Mouse (Mus musculus): ENCODE measurements around the gene LTO1.

Gene LTO1

DNA sequence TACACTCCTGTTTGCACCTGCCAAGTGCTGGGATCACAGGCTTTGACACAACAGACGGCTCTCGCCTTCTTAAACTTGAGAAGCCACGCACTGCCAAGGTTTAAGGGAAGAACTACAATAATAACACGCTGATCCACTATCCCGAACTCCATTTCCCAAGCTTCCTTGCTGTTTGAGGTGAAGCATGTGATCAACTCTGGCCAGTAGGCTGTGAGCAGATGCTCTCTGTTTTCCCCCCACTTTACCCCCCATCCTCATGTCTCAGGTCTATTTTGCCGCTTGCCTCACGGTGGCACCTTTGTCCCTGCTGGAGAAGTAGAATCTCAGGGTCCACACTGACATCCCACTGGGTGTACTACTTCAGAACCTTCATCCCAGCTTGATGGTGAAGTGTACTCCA, 6.2 kb upstream of the LTO1 start:
- DNase-seq: no peak

DNA sequence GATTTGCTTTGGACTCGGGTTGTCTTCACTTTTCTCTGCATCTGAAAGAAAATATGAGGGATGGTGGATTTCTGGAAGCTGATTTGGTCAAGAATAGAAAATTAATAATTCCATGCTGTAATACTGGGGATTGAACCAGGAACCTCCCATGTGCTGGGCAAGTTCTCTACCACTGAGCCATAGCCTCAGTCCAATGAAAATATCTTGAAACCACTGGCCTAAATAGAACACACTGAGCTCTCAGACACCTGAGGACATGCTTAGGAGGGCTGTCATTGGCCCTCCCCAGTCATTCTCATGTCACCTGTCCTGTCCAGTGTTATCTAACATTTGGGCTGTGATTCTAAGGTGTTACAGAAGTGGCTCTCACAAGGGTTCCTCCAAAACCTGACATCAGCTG, 3.8 kb upstream of the LTO1 start:
- DNase-seq: no peak

DNA sequence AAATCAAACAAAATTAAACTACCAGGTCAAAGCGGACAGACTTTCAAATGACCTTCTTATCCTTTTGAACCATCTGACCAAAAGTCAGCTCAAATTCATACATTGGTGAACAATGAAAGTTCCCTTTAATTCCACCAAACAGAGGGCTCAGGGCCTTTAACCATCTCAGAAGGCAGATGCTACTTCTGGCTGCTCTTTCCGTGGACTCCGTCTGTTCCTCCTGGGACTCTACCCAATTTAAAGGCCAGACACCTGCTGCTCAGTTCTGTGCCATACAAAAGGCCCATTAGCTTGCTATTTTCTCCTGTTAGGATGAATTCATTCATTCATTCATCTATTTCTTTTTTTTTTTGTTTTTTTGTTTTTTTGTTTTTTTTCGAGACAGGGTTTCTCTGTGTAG, 2.0 kb upstream of the LTO1 start:
- DNase-seq: no peak

DNA sequence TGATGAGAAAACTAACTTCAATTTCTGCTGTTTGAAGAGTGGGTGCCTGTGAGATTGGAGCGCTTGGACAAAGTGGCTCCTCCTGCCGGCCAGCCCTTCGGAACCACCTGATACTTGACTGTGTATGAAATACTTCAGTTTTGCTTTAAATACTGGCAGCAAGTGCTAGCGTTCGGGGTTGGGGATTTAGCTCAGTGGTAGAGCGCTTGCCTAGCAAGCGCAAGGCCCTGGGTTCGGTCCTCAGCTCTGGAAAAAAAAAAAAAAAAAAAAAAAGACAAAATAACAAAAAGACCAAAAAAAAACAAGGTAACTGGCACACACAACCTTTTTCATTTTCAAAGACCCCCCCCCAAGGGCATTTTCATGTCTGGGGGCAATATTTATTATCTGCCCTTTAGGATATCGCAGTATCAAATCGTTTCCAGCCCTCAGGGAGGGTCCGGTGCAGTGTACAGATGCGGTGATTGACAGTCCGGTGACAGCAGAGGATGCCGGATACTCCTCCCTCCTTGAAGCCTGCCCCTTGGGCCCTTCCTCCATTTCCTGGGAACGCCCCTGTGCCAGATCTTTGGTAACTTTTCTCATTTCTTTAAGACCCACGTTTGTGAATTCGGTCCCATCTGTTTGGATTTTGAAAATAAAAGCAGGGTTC, 478 bp upstream of the LTO1 start:
- no peak for DNase-seq

DNA sequence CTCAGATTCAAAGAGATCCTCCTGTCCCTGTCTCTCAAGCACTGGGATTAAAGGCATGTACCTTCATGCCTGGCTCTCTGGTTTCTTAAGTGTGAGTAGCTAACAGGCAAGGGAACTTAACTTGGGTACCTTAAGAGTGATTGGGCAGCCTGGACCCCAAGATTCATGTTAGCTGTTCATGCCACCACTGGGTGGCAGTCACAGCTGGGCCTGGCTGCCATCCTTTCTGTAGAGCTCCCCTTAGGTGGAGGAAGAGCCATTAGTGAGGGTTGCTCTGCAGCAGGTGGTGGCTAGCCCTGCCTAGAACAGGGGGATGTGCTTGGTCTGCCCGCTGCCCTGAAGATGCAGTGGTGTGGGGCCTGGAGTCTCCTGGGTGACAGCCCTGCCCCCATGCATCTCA, 3.9 kb downstream of the LTO1 start:
- DNase-seq: no peak

DNA sequence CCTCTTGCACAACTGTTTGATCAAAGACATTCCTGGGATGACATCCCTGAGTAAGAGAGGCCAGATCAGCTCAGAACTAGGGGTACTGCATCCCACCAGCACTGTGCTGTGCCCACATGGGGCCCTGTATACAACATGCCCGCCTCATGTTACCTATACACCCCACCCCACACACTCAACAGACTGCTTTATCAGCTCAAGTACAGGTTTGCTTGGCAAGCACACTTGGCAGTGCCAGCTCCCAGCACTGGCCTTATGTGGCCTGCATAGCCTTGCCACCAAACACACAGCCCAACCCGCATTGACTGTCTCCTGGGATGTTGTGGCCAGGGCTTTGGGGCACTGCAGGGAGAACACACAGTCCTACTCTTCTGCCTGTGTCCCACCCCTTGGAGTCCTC, 12.7 kb downstream of the LTO1 start:
- no peak for DNase-seq

DNA sequence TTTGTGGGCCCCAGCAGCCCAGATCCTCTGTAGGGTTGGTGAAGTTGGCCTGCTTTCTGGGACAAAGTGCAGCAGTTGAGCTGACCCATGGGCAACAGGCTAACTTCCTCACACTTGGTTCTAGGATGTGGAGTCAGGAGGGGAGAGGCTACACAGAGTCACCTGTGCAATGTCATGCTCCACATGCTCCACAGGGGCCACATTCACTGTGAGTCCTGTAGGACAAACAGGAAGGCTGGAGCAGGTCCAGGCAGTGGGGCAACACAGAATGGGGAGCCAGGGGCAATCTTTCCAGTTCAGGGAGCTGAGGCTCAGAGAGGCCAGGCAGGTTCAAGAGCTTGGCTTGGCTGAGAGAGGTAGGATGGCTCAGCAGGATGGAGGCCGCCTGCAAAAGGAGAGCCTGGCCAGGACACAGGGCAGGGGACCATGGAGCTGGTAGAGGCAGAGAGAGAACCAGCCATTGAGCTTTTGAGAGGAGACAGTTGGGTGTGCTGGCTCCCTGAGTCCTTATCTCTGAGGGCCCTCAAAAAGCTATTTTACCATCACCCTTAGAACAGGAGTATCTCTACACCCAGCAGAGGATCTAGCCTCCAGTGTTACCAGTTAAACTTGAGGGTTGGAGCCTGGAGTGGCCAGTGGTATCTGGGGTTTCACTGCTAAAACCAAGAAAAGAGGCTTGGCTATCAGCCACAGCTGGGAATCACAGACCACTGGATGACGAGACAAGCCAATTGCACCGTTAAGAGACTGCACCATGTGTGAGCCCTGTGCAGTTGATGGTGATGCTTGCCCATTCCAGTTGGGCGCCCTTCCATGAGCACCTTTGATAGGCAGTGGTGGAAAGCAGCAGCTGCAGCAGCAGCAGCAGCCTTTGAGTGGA, 13.3 kb downstream of the LTO1 start:
- no peak for DNase-seq

DNA sequence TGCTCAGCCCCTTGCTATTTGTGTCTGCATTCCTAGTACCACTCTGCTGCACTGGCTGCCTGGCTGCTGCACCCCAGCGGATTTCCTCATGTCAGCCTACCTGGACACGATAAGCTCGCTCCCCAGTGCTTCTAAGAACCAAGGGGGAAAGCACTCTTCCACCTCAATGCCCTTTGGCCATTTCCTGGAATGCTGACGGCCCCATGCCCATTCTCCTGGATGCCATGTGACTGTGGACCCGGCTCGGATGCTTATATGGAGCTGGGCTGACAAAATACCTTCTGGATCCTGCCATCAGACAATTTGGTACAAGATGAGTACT, 13.9 kb downstream of the LTO1 start:
- peak; percentile 48 for DNase-seq

DNA sequence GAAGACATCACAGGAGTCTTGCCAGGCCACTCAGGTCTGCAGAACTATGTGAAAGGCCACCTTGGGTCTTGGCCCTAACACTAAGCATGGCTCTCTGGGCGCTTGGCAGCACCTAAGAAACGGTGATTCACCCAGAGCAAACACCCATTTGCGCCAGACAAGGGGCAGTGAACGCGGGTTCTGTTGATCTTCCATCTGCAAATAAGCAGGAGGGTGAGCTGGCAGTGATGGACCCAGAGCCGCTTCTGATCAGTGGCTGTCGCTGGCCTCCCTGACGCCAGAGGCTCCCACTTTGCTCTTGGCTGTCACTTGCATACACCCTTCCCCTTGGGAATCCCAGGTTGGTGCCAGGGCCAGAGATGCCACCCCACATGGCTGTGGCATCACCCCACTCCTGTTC, 14.6 kb downstream of the LTO1 start:
- no peak for DNase-seq

DNA sequence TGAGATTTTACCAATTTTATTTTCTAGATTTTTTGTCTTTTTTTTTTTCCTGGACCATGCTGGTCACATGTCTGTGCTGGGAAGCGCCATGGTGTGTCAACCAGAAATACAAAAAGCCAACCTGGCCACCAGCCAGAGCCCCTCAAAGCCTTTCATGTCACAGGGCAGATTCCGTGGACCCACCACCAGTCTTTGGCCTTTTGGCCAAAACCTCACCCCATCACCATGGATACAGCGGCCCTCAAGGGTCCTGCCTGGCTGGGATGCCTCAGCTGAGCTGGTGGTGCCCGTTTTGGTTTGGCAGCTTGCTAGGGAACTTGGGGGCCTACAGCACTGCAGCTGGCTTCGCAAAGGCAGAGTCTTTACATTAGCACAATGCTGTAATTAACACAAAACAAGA, 15.0 kb downstream of the LTO1 start:
- DNase-seq: no peak

DNA sequence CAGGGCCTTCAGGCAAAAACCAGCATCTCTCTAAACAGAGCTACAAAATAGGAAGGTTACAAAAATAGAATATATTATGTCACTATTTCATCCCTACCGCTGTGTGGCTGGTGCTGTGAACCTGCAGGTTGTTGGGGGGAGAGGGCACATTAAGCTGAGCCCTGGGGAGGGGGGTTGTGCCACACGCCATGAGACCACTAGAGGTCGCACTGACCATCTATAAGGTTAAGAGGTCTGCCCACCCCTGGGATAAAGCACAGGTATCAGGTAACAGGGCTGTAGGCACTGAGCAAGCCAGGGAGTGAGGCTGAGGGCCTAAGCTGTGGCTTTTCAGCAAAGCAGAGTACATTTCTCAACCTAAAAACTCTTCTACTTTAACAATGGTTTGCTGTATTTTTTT, 16.9 kb downstream of the LTO1 start:
- DNase-seq: peak; percentile 35

DNA sequence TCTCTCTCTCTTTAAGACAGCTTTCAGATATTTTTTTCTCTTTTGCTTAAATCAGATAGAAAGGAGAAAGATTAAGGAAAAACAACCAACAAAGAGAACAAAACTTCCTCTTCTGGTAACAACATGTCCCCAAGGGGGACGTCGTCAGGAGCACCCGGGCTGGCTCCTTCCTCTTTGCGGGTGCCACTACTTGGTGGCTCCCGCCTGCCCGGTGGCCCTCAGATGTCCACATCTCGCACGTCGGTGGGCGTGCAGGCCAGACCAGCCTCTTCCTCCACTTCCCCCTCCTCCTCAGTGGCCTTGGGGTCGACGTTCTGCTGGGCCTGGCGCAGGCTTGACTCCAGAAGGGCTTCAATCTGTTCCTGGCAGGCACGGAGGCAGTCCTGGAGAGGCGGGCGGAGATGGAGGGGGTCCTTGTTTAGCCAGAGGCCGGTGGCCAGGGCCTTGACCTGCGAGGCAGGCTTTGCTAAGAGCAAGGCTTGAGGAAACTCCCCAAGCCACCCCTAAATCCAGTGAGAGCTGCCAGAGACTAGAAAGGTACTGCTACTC, 17.6 kb downstream of the LTO1 start:
- DNase-seq: no peak

DNA sequence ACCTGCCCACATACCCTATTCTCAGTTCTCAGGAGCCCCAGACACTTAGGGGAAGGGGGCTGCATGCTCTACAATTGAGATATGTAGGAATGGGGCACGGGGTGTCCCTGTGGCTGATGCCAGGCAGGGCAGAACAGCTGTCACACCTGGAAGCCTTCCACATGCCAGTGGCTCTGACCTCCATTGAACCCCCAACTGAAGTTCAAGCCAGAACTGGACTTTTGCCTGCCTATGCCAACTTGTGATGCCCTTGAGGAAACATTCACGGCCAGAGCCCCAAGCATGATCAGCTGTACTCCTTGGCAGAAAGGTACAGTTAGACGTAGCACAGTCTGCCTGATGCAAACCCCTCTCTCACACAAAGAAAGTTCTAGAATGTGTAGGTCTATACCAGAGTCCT, 18.4 kb downstream of the LTO1 start:
- peak; percentile 84 for DNase-seq

DNA sequence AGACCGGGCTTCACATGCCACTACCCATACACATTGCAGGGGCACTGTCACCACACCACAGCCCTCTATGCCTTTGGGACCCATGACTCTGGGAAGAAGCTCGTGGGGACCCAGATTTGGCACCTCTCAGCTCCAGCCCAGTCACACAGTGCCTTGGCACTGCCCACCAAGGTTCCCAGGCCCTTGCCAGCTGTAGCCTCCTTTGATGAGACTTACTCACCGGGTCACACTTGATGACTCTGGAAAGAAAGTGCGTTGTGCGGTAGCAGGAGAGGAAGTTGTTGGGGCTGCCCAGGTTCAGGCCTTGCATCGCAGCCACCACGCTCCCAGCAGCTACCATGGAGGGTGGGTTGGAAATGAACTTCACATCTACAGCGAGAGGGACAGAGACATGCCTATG, 18.9 kb downstream of the LTO1 start:
- no peak for DNase-seq

DNA sequence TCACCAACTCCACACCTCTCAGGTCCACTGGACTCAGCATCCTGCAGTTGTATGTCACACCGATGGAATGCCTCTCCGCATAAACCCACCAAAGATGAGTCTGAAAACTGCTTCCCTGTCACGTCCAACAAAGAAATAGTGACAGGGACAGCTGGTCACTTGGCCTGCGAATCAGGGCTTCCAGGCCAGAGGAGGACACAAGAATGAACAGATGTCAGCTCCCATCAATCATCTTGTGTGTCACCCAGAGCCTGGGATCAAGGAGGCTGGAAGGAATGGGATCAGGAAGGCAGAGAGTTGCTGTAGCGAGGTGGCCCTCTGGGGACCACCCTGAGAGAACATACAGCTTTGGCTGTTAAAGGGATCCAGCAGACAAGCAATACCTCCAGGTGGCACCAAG, 20.0 kb downstream of the LTO1 start:
- DNase-seq: no peak

DNA sequence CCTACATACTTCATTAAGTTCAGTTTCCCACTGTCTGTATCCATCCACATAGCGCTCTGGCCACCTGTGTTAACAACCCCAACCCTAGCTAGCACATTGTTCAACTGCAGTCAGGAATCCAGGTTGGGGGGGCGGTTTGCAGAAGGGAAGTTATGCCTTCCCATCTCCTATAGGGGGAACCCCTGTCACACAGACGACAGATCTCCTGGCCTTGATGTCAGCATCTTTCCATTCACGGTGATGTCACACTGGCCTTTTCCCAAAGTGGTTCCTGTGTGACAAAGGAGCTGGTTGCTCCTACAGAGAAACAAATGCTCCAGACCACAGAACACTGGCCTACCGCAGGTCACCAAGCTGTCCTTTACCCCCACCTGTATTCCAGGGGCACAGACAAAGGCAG, 20.7 kb downstream of the LTO1 start:
- peak; percentile 46 for DNase-seq

DNA sequence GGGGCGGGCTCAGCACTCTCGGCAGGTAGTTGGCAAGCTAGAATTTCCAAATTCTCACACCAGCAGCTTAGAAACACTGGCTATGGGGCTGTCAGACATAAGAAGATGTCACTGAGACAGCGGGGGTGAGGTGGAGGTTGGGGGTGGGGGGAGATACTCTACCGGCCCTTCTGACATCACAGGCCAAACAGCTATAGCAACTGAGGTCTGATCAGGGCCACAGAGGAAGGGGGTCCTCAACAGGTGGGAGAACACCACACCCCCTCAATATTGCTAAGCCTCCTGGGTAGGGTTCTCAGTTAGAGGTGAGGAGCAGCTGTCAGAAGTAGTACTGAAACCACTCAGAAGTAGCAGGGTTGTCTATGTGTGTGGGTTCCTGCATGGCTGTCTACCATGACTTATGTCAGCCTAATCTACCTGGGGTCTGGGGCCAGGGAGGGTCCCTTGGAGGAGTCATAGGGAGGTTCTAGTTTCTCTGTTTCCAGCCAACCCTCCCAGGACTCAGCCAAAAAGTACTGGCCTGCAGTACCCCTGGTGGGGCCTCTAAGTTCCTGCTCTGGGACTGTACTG, 21.5 kb downstream of the LTO1 start:
- no peak for DNase-seq

DNA sequence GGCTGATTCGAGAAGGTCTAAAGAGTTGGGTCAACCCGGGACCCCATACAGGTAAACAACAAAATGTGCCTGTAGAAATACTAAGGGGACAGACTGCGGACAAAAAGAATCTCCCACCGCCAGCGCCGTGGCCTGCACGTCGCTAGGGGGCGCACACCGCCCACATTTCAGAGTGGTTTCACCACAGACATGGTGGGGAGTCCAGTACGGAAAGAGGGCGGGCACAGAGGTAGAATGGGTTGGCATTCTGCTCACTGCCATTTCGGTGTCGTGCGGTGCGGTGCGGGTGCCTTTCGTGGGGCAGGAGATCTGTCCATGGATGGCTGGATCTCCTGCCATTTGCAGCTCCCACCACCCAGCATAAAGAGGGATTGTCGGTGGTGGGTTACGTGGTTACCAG, 22.6 kb downstream of the LTO1 start:
- DNase-seq: peak; percentile 91

DNA sequence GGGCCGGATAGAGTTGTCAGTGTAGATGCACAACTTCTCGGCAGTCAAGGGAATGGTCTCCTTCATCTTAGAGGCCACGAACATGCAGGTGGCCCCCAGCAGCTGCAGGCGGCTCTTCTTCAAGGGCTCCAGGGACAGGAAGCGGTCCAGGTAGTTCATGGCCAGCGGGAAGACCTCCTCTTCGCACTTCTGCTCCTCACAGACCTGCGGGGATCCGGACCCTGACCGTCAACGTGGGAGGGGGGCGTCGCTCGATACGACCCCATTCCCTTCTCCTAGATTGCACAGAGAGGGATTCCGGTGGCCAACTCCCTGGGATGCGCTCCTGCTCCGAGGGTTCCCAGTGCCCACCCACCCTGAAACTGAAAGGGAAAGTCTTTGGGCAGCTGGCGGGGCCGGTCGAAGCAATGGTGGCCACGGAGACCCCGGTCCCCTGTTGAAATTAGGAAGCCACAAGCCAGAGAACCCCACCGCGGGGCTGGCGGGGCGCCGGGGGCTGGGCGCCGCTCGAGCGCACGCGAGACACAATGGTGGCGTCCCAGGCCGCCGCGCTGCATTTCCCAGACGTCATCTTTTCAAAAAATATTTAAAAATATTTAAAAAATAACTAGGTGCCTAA, 23.1 kb downstream of the LTO1 start:
- DNase-seq: no peak

DNA sequence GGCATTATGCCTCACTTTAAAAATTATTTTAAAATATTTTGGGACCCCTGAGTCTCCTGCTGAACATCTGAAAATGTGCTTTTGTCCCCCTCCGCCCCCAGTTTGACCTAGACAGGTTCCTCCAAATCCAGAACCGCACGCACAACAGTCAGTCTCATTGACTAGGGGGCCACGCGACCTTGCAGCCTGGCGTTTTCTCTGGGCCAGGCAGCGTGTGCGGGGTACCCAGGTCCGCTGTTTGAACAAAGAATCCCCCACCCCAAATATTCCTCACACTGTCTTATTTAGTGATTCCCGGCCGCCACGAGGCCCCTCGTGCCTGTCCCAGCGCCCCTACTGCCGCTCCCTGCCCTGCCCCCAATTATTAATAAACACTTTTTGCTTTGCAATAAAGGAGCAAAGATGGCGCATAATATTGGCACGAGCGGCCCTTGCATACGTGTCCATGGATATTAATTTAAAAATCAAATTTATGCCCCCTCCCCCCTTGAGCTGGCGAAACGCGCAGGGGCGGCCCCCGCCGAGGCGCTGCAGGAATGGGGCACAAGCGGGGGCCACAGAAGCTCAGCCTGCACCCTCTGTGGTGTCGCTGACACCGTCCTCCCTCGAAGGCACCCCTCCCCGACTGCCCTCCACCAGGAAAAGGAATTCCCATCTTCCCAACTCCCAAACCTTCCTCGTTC, 23.9 kb downstream of the LTO1 start:
- peak; percentile 26 for DNase-seq

DNA sequence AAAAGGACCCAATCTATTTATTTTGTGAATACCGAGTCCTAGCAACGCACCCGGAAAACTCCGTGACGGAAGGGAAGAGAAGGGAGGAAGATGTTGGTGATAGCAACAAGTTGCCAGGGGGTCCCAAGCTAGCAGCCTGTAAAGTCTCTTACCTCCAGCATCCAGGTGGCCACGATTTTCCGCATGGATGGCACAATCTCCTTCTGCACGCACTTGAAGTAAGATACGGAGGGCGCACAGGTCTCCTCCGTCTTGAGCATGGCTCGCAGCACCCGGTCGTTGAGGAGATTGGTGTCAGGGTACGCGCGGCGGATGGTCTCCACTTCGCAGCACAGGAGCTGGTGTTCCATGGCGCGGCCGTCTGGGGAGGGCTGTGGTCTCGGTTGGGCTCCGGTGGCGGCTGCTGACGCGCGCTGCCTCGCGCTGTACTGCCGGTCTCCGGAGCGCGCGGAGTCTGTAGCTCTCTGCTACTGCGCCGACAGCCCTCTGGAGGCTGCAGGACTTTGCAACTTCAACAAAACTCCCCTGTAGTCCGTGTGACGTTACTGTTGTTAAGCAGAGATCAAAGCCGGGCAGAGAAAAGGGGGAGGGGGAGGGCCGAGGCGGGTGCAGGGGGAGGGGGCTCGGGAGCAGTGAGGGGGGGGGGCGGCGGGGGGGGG, 24.6 kb downstream of the LTO1 start, which contains the start of gene Ccnd1:
Gene Ccnd1 (minus strand): TSS at position 582 of the 659 bp plus-strand sequence.
- peak; percentile 83 for DNase-seq

DNA sequence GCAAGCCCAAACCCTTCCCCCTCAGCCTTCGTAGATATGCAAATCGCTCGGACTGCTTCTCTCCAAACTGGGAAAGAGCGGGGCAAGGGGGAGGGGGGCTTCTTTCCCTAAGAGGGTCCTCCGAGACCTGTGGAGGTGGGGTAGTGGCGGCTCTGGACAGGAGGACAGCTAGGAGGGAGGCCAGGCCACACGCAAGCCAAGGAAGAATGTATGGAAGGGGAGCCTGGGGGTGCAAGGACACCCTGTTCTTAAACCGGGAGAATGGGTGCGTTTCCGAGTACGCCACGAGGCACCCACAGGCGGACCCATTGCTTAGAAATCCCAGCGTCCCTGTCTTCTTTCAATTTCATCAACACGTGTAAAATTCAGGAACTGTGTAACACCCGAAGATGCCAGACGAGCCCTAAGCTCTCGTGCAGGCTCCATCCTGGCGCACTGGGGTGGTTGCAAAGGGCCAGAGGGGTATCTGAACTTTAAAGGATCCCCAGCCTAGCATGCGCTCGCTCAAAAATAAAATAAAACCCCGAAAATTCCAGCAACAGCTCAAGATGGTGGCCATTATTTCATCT, 25.2 kb downstream of the LTO1 start:
- peak; percentile 64 for DNase-seq
